Mouse (Mus musculus) spleen, adult 10 weeks (tissue): ENCODE measurements around the gene Gm13698. TPM values are rescaled to one million over a fixed set of nuclear protein-coding genes. Genes with fewer than 3 reads are reported as not detected.

ENCODE experiments used
- polyA plus RNA-seq: library from polyadenylated mRNA; stranded (reverse); fragments of 350-450 nt; fragmentation: Illumina TruSeq; extraction: RNeasy Lipid Tissue Mini Kit (QIAGEN cat#74804); gene quantifications from one replicate; pipeline ENCODE4 v1.2.3, GENCODE M21; 2015; ENCODE audit warnings: low replicate concordance; ENCODE audit not compliant: insufficient read depth

Gene Gm13698
- polyA plus RNA-seq, result not detected

DNA sequence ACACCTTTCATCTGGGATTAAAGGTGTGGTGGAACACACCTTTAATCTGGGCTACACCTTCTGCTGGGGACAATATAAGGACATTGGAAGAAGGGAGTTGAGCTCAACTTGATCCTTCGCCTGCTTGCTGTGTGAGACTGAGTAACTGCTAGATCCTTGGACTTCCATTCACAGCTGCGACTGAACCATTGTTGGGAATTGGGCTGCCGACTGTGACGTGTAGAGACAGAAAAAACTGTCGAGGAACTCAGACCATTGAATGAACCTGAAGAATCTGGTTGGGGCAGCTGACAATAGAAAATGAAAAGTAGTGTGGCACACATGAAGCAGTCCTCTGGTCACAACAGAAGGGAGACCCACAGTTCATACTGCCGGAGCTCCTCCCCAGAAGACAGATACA lies at the start of gene Gm13698:
TSS of gene Gm13698 (plus strand) at position 301 of the 400 bp plus-strand sequence.

DNA sequence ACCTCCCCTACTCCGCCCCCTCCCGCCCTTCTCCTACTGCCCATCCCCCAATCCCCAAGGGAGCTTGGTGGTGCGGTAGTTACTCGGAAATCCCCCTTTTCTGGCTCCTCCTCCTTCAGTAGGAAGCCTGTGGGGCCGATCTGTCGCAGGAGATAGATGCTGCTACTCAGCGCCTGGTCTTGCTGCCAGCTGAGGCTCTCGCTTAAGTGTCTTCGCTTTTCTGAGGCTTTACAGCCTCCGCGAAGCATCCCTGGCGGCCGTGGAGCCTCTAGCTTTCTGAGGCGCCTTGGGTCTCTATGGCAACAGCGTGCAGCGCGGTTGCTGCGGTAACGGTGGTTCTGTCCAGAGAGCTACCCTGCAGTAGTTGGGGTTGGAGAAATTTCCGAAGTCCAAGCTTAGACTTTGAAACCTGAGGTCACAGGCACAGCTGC lies 14.5 kb upstream of the Gm13698 start, which contains the start of gene Zswim2:
TSS of gene Zswim2 (minus strand) at position 298 of the 431 bp plus-strand sequence.

GRCm38 (mm10) chr2:83961203-83961602 lies 5.7 kb downstream of the Gm13698 start, which contains the start of gene Gm13693:
Gene Gm13693 (plus strand): TSS chr2:83961503.

GRCm38 (mm10) chr2:83967013-83967412 lies 11.5 kb downstream of the Gm13698 start, which contains the start of gene Gm13695:
Gene Gm13695 (plus strand): TSS chr2:83967313.

GRCm38 (mm10) chr2:83972823-83973222 lies 17.3 kb downstream of the Gm13698 start, which contains the start of gene Gm13696:
Gene Gm13696 (plus strand): TSS chr2:83973123.

DNA sequence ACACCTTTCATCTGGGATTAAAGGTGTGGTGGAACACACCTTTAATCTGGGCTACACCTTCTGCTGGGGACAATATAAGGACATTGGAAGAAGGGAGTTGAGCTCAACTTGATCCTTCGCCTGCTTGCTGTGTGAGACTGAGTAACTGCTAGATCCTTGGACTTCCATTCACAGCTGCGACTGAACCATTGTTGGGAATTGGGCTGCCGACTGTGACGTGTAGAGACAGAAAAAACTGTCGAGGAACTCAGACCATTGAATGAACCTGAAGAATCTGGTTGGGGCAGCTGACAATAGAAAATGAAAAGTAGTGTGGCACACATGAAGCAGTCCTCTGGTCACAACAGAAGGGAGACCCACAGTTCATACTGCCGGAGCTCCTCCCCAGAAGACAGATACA lies 23.1 kb downstream of the Gm13698 start, which contains the start of gene Gm13694:
TSS of gene Gm13694 (plus strand) at position 301 of the 400 bp plus-strand sequence.

DNA sequence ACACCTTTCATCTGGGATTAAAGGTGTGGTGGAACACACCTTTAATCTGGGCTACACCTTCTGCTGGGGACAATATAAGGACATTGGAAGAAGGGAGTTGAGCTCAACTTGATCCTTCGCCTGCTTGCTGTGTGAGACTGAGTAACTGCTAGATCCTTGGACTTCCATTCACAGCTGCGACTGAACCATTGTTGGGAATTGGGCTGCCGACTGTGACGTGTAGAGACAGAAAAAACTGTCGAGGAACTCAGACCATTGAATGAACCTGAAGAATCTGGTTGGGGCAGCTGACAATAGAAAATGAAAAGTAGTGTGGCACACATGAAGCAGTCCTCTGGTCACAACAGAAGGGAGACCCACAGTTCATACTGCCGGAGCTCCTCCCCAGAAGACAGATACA lies 28.9 kb downstream of the Gm13698 start, which contains the start of gene Gm13697:
TSS of gene Gm13697 (plus strand) at position 301 of the 400 bp plus-strand sequence.

DNA sequence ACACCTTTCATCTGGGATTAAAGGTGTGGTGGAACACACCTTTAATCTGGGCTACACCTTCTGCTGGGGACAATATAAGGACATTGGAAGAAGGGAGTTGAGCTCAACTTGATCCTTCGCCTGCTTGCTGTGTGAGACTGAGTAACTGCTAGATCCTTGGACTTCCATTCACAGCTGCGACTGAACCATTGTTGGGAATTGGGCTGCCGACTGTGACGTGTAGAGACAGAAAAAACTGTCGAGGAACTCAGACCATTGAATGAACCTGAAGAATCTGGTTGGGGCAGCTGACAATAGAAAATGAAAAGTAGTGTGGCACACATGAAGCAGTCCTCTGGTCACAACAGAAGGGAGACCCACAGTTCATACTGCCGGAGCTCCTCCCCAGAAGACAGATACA lies 34.8 kb downstream of the Gm13698 start, which contains the start of gene Gm13691:
TSS of gene Gm13691 (plus strand) at position 301 of the 400 bp plus-strand sequence.

Other genes with a start within 250 kb of the Gm13698 start
- 38.3 TPM for gene Itgav, start 231.3 kb upstream of the Gm13698 start, polyA plus RNA-seq
- gene Fam171b, start 143.1 kb upstream of the Gm13698 start, polyA plus RNA-seq, result 1.6 TPM
- gene Zswim2, start 14.5 kb upstream of the Gm13698 start, polyA plus RNA-seq, result not detected
- not detected for gene Gm13693, start 5.8 kb downstream of the Gm13698 start, polyA plus RNA-seq
- gene Gm13695, start 11.6 kb downstream of the Gm13698 start, polyA plus RNA-seq, result not detected
- gene Gm13696, start 17.4 kb downstream of the Gm13698 start, polyA plus RNA-seq, result not detected
- not detected for gene Gm13694, start 23.2 kb downstream of the Gm13698 start, polyA plus RNA-seq
- gene Gm13697, start 29.1 kb downstream of the Gm13698 start, polyA plus RNA-seq, result not detected
- not detected for gene Gm13691, start 34.9 kb downstream of the Gm13698 start, polyA plus RNA-seq